Mouse (Mus musculus) gastrocnemius, adult 2 months (tissue): ENCODE data around the gene Prkcq. TPM values are rescaled to one million over a fixed set of nuclear protein-coding genes. Genes with fewer than 3 reads are reported as not detected.

ENCODE experiments used
- DNase-seq: peaks from one replicate; pipeline ENCODE4 v3.0.0; 2022
- H3K27ac ChIP-seq: fragments of 200-600 bp; 2 replicates; pipeline ENCODE4 v1.8.1; 2022; ENCODE audit warnings: mild to moderate bottlenecking
- H3K4me3 ChIP-seq: fragments of 200-600 bp; 2 replicates; pipeline ENCODE4 v1.8.1; 2022; ENCODE audit warnings: mild to moderate bottlenecking, moderate library complexity
- CTCF ChIP-seq: fragments of 200-600 bp; IDR thresholded peaks from 2 replicates; pipeline ENCODE4 v1.8.1; 2022; ENCODE audit warnings: antibody characterized with exemption, mild to moderate bottlenecking, moderate library complexity
- intact Hi-C: fragments of 180-260 bp; cut with DNase I; formaldehyde crosslinking; loops from one replicate; pipeline ENCODE4 v1.15.1; 2025
- total RNA-seq, 2 experiments: library from RNA; stranded (reverse); gene quantifications; 2 replicates each; pipeline ENCODE4 v1.2.3; 2021

Gene Prkcq
- total RNA-seq, 2 experiments from 2014 or later, result 75.5 to 85.1 TPM

DNA sequence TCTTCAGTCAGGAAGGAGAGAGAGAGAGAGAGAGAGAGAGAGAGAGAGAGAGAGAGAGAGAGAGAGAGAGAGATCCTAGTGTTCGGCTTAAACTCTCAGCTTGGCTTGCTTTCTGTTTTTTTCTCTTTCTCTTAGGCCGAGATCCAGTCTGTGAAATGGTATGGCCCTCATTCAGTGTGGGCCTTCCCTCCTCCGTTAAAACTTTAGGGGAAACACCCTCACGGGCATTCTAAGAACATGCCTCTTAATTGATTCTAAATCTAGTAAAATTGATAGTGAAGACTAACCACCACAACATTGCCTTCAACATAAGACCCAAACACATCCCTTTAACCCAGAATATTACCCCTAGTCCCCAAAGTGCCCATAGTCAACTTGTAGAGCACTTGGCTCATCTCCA lies 66.3 kb downstream of the Prkcq start:
- Histone ChIP-seq H3K27ac (no peak overlapping the region), H3K4me3 (no peak overlapping the region)
- TF ChIP-seq CTCF, result no peak
- intact Hi-C loops, result no loop called here
- no peak for DNase-seq

DNA sequence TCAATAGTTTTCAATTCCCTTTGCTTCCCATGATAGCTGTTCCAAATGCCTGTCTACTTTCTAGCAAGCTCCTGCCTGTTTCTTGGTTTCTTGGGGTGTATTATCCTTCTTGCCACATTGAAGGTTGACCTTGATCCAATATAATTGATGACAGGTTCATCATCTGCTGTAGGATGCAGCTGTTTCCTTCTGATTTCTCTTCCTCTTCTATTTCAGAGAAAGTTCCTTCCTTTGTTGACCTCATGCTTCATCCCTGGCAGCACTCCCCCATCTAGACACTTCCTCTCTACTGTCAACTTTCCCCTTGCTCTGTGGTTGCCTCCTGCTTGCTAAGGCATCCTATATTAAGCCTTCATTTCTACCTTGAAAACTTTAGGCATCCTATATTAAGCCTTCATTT lies 67.6 kb downstream of the Prkcq start:
- no peak overlapping the region for H3K27ac ChIP-seq
- TF ChIP-seq CTCF, result no peak
- no peak overlapping the region for H3K4me3 ChIP-seq
- intact Hi-C loops, result no loop called here
- no peak for DNase-seq

- no peak for TF ChIP-seq CTCF
- H3K4me3 ChIP-seq, result no peak overlapping the region
- intact Hi-C loops, result no loop called here
- no peak for DNase-seq
- H3K27ac ChIP-seq, result no peak overlapping the region
These were observed 74.0 kb downstream of the Prkcq start for GRCm38 (mm10) chr2:11245926-11246325.

DNA sequence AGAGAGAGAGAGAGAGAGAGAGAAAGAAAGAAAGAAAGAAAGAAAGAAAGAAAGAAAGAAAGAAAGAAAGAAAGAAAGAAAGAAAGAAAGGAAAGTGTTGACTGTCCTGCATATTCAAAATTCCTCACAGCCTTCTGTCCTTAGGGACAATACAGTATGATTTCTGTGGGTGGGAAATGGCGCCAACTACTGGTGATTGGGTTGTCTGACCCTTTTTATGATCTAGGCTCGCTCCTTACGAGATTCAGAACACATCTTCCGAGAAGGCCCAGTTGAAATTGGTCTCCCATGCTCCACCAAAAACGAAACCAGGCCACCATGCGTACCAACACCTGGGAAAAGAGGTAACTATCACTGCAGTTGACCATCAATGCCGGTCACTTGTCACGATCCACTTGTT lies 82.0 kb downstream of the Prkcq start:
- DNase-seq, result peak; percentile 67
- intact Hi-C loops, result loop anchor here (1.0 to 5.0 kb wide), 2 partner anchors 82 to 141 kb away; partner anchors contain the start of gene Prkcq
- H3K4me3 ChIP-seq, result no peak overlapping the region
- peak; percentile 83 for TF ChIP-seq CTCF
- H3K27ac ChIP-seq, result no peak overlapping the region

GRCm38 (mm10) chr2:11254446-11254845 lies 82.5 kb downstream of the Prkcq start:
- no peak for DNase-seq
- Histone ChIP-seq H3K4me3 (no peak overlapping the region), H3K27ac (no peak overlapping the region)
- no peak for TF ChIP-seq CTCF
- intact Hi-C loops, result loop anchor here (1.0 to 5.0 kb wide), 2 partner anchors 82 to 141 kb away; partner anchors contain the start of gene Prkcq

- Histone ChIP-seq H3K4me3 (no peak overlapping the region), H3K27ac (no peak overlapping the region)
- no peak for DNase-seq
- no peak for TF ChIP-seq CTCF
- intact Hi-C loops, result no loop called here
These were observed 85.4 kb downstream of the Prkcq start for GRCm38 (mm10) chr2:11257260-11257850.

DNA sequence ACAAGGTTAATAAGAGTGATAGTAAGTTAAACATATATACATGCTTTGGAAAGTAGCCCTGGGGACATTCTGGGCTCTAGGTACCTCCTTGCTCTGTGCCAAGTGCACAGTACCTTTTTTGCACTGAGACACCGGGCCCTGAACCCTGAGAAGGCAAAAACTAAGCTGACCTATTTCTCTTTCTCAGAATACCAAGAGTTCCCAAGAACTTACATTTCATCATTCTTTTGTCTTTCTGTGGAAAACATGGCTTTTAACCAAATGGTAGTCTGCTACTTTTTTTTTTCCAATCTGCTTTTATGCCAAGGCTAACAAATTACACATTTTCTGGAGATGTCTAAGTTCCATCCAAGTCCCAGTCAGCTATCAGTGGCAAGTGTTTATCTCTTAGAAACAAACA lies 86.3 kb downstream of the Prkcq start:
- Histone ChIP-seq H3K27ac (no peak overlapping the region), H3K4me3 (no peak overlapping the region)
- TF ChIP-seq CTCF, result no peak
- intact Hi-C loops, result no loop called here
- no peak for DNase-seq

- Histone ChIP-seq H3K27ac (no peak overlapping the region), H3K4me3 (no peak overlapping the region)
- intact Hi-C loops, result no loop called here
- no peak for TF ChIP-seq CTCF
- DNase-seq, result no peak
These were observed 87.5 kb downstream of the Prkcq start for GRCm38 (mm10) chr2:11259361-11259760.

GRCm38 (mm10) chr2:11264836-11265235 lies 92.9 kb downstream of the Prkcq start:
- DNase-seq, result no peak
- no peak for TF ChIP-seq CTCF
- Histone ChIP-seq H3K27ac (no peak overlapping the region), H3K4me3 (no peak overlapping the region)
- intact Hi-C loops, result no loop called here

DNA sequence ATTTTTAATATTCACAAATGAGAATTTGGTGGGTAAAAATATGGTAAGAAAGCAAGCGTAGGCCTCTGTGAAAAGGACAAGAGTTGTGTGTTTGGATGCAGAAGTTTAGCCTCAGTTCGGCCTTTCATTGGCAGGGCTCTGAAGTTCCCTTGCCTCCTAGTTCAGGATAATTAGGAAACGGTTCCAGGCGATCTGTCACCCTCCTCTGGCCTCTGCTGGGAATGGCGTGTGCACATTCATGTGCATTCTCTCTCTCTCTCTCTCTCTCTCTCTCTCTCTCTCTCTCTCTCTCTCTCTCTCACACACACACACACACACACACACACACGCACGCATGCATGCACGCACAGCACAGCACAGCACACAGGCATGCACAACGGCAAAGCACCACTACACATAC lies 93.5 kb downstream of the Prkcq start:
- TF ChIP-seq CTCF, result no peak
- no peak for DNase-seq
- Histone ChIP-seq H3K27ac (no peak overlapping the region), H3K4me3 (no peak overlapping the region)
- intact Hi-C loops, result no loop called here

DNA sequence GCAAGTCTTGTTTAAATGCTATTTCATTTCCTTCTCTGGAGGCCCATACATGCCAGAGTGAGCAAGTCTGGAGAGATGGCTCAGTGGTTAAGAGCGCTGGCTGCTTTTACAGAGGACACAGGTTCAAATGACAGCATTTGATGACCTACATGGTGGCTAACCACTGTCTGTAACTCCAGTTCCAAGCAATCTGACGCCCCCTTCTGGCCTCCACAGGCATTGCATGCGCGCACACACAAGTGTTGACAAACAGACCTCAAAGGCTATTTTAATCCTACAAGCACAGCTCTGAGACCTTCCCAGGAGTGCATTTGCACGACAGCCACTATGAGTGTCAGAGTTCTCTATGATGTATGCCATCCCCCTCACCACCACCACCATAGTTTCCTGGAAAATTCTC lies 94.4 kb downstream of the Prkcq start:
- Histone ChIP-seq H3K27ac (no peak overlapping the region), H3K4me3 (no peak overlapping the region)
- intact Hi-C loops, result no loop called here
- TF ChIP-seq CTCF, result peak; percentile 51
- peak; percentile 29 for DNase-seq

- intact Hi-C loops, result no loop called here
- no peak for TF ChIP-seq CTCF
These were observed 107.1 kb downstream of the Prkcq start for GRCm38 (mm10) chr2:11278965-11279364.

DNA sequence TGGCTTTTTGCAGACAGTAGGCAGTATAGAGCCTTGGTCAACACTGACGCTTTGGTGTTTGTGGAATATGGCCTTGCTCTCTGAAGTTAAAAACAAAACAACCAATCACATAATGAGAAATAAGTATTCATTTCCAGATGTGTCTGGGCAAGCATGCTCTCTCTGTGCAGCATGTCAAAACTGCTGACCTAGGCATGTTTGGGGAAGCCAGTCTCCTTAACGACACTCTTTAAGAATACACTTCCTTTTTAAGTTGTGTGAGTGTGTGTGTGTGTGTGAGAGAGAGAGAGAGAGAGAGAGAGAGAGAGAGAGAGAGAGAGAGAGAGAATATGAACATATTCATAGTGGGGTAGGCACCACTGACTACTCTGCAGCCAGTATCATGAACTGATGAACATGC lies 108.3 kb downstream of the Prkcq start:
- no peak for DNase-seq
- intact Hi-C loops, result loop anchor here (10.0 kb wide), 2 partner anchors 105 to 165 kb away; partner anchors contain the start of gene Prkcq
- TF ChIP-seq CTCF, result no peak
- no peak overlapping the region for H3K4me3 ChIP-seq
- no peak overlapping the region for H3K27ac ChIP-seq

More at GRCm38 (mm10) chr2:11278965-11279364, 107.1 kb downstream of the Prkcq start:
- H3K4me3 ChIP-seq, result no peak overlapping the region
- H3K27ac ChIP-seq, result no peak overlapping the region
- no peak for DNase-seq
